Mouse (Mus musculus) kidney, postnatal 36 days (tissue): Measurements from ENCODE around the gene Tbc1d16.

ENCODE experiments used
- DNase-seq, 2 experiments: peaks; one replicate each; pipeline ENCODE4 v3.0.0; 2021 to 2022; ENCODE audit warnings: mixed read lengths in 2 of 2

Gene Tbc1d16

DNA sequence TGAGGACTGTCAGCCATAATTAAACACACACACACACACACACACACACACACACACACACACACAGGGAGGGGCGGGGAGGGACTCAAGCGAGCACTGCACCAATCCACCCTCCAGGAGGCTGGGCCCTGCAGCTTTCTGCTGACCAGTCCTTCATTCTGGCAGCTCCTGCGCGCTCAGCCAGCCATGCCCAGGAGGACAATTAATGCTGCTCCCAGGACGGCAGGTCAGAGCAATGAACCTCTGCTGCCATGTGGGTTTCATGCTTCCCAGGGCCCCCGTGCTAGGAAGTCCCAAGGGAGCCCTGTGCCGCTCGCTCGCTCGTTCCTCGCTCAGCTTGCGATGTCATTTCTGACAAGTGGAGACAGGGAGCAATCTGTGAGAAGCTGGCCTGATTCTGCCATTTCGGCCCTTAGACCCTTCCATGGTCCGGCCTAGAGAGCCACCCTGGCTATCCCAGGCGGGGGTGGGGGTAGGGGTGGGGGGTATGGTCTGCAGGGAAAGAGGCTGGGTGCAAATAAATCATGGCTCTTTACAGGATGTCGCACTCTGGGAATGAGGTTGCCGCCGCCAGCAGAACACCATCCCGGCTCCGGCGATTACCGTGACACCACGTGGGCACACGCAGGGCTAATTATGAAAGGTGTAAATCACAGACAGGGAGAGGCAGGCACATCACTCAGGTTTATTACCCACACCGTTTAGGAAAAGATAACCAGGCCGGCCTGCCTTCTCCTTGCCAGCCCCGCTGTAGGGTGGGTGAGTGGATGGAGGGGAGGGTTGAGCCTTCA lies 51.7 kb downstream of the Tbc1d16 start:
- peak; percentile 87 to 92 for DNase-seq

DNA sequence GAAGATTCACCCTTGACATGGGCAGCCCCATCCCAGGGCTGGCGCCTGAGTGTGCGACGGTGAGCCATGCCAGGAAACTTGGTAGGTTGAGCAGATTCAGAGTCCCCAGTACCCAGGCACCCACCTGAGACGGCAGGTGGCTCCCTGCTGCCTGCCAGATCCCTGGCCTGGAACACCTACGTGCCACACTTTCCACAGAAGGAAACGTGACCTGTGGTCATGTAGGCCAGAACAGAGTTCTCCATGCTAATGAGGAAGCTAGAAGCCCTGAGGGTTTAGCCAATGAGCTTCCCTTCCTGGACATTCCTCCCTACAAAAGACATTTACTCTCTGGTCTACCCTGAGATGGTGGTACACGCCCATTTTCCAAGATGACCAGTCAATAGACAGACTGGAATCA lies 56.7 kb downstream of the Tbc1d16 start:
- peak; percentile 27 to 46 for DNase-seq

DNA sequence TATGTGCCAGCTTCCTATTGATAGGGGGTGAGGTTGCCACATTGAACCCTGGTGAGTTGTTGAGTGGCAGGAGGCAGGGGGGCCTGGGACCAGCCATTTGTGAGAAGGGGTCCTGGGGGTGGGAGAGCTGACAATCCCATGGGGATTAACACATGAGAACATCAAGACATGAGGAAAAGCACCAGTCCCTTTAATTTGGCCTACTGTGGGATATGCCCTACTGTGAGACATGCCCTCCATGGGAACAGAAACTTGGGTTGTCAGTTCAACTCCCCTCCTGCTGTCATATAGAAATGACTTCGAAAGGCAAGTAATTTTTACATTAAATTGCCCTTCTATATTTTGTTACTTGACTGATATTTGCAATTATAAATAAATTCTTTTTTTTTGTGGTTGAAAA lies 59.4 kb downstream of the Tbc1d16 start:
- DNase-seq = no peak

DNA sequence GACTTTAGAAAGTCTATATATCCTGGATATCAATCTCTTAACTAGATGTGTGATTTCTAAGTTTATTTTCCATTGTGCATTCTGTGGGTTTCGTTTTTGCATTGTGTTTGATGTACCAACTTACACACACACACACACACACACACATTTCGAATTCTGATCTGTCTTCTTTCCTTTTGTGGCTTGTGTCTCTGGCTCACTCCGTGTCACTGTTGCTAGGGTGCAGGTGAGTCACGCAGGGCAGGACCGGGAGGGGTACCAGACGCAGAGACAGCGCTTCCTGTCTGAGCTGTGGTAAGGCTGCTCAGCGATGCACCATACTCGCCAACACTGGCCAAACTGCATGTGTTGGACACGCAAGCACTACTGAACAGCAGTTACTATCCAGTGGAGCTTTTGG lies 62.3 kb downstream of the Tbc1d16 start:
- no peak for DNase-seq

DNA sequence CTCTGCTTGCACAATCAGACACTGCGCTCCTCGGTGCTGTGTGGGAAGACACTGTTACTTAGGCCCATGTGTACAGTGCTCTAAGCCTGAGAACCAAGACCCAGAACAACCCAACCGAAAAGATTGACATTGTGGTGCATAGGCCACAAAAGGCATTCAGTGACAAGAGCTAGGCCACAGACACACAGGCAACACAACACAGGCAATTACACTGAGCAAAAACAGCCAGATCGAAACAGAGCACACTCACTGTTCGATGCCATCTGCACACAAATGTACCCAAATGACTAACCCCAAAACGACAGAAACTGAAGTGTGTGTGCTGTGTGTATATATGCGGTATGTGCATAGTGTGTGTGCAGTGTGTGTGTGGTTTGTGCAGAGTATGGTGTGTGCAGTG lies 63.9 kb downstream of the Tbc1d16 start:
- no peak for DNase-seq

DNA sequence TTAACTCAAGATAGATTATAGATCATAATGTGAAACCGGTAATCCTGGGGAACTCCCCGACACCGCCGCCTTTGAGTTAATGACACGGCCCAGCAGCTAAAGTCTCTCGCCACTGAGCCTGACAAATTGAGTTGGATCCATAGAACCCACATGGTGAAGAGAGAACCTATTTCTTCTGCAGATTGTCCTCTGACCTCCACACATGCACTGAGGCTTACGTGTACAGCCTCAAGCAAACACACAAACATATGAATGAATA lies 64.6 kb downstream of the Tbc1d16 start:
- no peak for DNase-seq

DNA sequence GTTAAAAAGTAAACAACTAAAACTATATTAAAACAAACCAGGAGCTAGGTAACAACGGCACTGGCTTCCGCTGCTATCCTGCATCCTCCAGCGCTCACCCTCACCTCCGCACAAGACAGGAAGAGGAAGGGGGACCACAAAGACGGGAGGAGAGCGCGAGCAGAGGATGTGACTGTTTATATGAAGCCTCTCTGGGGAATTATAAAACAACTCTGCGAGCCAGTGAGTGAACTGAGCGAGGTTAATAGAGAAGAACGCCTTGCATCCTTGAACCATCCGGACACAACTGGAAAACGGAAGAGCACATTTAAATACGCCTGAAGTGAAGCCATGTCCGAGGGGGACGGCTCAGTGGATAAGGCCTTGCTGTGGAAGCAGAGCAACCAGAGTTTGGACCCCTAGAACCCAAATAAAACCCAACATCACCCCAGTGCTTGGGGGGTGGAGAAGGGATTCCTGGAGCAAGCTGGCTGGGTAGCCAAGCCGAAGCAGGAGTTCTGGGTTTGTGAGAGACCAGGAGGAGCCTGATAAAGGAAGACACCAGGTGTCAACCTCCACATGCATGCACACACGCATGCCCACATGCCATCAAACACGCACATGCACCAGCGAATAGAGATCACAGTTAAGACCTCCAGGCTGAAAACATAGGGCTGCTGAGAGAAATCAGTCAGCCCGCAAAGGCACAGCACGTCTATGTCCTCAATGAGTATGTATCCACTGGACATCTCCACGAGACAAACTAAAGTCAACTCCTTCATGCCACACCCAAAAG lies 65.2 kb downstream of the Tbc1d16 start:
- DNase-seq = no peak

DNA sequence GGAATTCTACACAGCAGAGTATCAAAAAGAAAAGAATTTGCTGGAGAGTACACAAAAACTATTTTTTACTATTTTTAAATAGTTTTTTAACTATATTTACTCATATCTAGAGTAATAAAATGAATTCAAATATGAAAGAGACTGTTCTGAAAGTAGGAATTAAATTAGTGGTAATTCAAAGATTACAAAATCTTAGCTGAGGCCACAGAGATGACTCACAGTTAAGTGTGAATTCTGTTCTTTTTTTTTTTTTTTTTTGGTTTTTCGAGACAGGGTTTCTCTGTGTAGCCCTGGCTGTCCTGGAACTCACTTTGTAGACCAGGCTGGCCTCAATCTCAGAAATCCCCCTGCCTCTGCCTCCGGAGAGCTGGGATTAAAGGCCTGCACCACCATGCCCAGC lies 66.6 kb downstream of the Tbc1d16 start:
- DNase-seq = no peak

DNA sequence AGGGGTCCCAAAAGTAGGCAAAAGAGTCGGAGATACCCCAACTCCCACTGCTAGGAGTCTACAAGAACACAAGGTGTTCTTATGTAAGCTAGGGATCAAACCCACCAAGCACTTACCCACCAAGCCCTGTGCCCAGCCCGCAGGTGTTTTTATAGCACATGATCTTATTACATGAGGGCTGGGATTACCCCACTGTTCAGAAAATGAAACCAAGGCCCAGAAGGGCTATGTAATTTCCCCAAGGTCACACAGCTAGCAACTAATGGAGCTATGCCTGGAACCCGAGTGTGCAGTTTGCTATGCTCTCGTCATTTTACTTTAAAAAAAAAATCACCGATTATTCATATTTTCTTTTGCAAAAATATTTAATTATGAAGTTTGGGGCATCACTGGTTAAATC lies 68.2 kb downstream of the Tbc1d16 start:
- DNase-seq = no peak

DNA sequence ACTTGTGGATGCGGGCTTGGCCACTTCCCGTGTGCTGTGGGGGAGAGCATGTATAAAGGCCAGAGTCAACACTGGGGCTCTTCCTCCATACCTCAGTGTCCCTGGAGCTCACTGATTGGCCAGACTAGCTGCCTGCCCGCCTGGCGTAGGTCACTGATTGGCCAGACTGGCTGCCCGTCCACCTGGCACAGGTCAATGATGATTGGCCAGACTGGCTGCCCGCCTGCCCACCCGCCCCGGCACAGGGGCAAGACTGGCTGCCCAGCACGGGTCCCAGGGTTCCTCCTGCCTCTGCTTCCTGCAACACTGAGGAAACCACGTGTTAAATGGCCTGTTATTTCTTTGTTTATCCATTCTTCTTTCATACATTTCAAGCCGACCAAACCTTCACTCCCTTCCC lies 68.8 kb downstream of the Tbc1d16 start:
- DNase-seq = peak; percentile 74 to 82

DNA sequence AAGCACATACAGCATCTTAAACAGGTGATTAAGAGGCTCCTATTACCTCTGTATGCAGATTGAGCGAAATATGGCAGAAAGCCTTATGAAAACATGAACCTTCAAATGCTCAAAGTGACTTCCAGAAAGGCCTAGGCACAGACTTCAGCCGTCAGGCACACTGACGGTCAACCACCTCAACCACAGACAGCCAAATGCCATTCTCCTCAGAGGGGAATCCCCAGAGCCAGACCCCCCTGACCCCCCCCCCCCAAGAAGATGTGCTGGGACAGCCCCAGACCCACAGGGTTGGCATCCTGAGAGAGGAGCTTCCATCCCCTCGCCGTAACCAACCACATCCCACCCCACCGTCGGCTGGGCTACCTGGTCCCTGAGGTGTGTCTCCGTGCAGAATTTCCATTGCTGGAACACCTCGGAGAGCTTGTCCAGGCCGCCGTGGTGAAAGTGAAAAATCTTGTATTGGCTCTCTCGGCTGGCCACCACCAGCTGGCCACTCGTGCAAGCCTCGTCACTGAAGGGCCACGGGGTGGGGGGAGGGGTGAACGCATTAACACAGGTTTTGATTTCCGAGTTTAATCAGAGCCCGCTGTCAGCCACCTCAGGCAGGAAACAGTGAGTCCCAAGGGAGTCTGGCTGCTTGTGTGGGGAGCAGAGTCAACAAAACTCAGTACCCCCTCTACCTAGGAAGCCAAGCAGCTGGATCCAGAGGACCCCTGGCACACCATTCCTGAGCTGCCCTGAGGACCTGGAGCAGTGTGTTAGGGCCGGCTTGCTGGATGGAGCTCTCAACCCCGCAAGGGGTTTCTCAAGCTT lies 70.7 kb downstream of the Tbc1d16 start:
- no peak for DNase-seq

DNA sequence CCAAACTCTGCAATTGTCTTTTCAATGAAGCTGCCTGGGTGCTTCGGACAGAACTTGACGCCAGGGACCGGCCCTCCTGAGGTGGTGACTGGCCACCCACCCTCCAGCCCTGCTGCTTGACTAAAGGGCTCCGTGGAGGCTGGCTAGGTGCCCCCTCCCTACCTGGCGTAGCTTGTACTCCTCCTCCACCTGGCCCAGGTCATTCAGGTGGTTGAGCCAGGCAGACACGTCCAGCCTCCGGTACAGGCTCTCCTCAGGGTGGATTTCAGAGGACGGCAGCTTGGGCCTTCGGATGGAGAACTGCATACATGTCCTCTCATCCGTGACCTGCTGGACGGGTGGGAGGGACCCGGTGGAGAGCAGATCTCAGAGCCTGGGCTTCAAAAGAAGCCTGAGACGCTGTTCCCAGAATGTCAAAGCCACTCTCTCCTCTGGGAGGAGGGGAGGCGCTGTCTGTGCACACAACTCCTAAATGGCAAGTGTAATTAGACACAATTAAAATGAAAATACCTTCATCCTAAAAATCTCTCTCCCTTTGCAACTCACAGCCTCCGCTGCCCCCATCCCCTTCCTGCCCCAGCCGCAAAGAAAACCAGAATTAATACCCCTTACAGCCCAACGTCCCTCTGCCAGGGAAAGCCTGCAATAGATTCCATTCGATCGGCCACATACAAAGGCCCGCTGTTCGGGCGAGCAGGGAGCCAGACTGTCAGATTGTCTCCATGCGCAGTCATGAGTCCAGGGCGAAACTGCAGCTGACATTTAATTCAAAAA lies 71.6 kb downstream of the Tbc1d16 start:
- DNase-seq = peak; percentile 40 to 70

DNA sequence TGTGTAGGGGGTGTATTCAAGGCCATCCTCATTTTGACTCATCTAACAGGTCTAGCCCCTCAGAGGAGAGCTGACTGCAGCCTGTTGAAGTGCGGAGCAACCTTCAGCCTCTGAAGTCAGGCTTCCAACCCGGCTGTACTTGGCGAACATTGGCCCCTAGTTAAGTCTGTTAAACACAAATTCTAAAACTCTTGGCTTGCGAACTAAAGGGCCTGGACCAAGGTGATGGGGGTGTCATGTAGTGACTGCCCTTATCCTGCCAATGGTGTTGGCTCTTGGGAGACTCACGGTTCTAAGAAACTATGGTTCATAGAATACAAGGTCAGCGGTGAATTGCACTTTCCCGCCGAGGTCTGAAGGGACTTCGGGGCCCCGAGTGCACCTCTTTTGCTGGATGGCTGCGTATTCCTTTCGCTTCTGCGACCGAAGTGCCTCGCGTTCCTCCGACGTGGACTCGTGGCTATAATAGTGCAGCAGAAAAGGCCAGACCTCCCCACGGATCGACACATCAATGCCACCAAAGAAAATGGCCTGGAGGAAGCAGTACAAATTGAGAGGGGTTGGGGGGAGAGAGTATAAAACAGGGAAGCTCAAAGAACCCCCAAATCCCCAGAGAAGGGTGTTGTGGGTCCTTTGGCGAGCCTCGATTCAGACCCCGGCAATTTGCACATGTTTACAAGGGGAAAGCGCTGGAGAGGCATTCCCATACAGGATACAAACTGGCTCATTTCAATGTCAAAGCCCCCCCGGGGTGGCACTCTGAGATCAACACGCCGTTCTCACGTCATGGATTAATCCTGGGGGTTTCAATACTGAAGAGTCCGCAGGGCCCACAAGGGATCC lies 72.4 kb downstream of the Tbc1d16 start:
- peak; percentile 66 to 72 for DNase-seq

DNA sequence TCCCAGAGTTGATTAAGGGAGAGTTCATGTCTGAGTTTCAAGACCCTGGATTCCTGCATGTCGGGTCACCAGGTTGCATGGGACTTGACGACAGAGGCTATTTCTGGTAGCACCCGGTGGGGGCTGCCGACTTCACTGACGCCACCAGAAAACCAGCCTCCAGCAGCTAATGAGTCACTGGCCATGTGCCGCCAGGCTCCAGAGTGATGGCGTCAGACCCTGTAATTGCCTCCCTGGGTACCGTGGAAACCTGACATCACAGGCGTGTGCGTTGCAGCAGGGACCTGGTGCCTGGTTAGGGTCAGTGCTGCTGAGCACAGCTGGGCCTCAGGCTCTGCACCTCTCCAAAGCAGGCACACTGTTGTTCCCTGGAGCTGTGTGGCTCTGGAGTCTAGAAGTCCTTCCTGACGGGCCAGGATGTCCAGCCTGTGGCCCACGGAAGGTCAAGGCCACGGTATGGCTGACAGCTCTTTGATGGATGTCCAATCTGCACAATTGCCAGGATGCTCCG lies 75.9 kb downstream of the Tbc1d16 start:
- DNase-seq = no peak

DNA sequence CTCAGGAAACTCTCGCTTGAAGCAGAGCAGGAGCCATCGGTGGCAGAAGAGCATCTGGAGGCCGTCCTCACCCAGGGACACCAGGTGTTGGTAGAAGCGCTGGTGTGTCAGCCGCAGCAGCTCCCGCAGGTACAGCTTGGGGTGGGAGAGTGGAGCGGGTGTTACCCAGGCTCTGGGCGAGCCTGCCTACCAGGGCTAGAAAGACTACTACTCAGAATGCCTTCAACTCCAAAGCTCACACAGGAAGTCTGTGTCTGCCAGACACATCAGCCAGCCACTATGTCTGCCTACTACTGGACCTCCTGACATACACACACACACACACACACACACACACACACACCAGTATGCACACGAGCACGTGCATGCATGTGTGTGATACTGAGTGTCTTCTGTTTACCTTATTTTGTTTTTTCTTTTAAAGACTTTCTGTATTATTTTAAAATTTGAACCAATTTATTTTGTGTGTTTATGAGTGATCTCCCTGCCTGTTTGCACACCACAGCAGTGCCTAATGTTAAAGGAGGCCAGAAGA lies 77.2 kb downstream of the Tbc1d16 start:
- no peak for DNase-seq

DNA sequence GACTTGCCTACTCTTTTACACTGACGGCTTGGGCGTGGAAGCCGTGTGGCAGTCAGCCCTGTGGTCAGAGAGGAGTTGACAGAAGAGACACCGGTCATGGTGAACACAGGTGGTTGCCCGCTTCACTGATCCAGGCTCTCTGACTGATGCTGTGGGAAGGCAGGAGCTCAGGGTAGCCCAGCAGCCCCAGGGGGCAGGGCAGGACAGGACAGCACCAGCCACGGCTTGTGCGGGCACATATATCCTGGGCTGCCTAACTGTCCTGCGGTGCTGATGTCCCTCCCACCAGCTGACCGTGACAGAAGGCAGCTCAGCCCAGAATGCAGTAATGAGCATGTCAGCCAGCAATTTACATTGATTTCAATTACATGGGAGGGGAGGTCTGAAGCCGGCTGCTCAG lies 77.9 kb downstream of the Tbc1d16 start:
- DNase-seq = no peak

DNA sequence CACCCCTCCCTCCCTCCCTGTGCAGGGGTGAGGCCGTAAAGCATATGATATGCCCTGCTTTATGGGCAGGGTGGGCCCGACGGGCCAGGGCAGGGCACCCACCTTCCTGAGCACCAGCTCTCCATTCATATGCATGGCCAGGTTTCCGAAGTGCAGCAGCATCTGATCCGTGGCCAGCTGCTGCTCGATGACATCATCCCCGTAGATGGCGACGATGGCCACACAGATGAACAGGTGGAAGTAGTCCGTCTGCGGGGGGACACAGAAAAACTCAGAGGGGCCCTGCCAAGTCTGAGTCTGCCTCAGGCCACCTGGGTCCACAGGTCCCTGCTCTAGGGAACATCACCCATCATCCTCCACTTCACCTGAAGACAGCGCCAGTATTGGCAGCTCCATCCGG lies 79.5 kb downstream of the Tbc1d16 start:
- DNase-seq = no peak

DNA sequence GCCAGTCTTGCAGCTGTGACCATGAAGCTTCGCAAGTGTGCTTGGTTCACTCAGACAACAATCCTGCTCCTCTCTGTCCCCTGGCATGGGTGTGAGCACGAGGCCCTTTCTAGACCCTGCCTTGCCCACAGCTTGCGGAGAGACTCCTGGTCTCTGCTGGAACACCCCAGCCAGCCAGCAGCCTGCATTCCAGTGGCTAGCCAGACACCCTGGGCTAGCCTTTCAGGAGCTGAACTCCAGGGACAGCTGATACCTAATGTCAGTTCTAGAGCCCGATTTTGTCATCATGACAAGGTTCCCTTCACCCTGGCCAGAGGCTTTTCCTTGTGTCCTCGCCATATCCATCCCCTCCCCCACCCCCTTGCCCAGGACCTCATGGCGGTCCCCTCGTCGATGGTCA lies 81.1 kb downstream of the Tbc1d16 start:
- no peak for DNase-seq

DNA sequence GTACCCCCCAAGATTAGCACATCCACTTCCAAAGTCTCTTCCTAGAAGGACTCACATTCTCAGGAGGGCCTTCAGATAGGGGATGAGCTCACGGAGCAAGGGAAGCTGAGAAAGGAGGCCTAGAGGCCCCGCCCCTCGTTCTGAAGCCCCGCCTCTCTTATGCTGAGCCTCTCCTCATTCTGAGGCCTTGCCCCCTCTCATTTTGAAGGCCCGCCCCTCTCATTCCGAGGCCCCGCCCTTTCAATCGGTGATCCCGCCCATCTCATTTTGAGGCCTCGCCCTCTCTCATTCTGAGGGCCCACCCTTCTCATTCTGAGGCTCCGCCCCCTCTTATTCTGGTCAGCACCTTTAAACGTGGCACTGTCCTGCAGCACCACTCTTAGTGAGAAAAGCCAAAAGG lies 82.2 kb downstream of the Tbc1d16 start:
- peak in 1 of 2 experiments; percentile 35 for DNase-seq

DNA sequence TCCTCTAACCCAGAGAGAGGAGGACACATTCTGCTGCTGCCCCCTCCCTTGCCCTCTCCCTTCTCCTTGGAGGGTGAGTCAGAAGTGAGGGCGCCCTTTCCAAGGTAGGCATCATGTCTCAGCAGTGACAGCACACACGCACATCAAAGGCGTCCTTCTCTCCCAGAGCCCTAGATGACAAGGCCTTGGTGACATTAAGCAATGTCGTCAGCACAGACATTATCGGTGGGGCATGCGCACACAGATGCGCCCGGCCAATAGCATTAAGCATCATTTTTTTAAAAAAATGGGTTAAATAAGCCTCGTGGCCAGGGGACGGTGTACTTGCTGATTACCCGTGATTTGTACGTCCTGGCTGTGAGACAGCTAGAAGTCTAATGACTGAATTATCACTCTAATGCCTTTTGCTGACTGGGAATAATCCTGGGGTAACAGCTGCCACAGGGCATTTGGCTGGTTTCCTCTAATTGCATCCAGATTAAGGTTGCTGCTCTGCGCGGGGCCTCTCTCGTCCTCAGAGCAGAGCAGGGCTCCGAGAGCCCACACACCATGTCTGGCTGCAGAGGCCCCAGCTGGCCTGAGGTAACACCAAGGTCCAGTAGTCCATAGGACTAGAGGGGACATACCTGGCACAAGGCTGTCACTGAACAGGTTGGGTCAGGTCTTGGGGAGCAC lies 83.4 kb downstream of the Tbc1d16 start:
- DNase-seq = no peak
